Mouse (Mus musculus): ENCODE results near the gene Ttll10. TPM values are rescaled to one million over a fixed set of nuclear protein-coding genes. Genes with fewer than 3 reads are reported as not detected.

Ttll10 gene
- polyA plus RNA-seq, 1 experiment, result 0.06 TPM

- DNase-seq (ENCODE audit: extremely low spot score in 1 of 2, low spot score in 1 of 2), result no peak
Observed at GRCm38 (mm10) chr4:156067256-156067949, 8.2 kb upstream of the Ttll10 start.

GRCm38 (mm10) chr4:156065156-156065894 lies 6.1 kb upstream of the Ttll10 start:
- DNase-seq (ENCODE audit: extremely low spot score in 1 of 2, low spot score in 1 of 2), result no peak

GRCm38 (mm10) chr4:156064510-156064897 lies 5.3 kb upstream of the Ttll10 start:
- DNase-seq (ENCODE audit: extremely low spot score in 1 of 2, low spot score in 1 of 2), result no peak

GRCm38 (mm10) chr4:156063861-156064509 lies 4.8 kb upstream of the Ttll10 start:
- DNase-seq (ENCODE audit: extremely low spot score in 1 of 2, low spot score in 1 of 2), result no peak

GRCm38 (mm10) chr4:156059713-156060112 lies 499 bp upstream of the Ttll10 start:
- no peak for DNase-seq (ENCODE audit: extremely low spot score in 1 of 2, low spot score in 1 of 2)

- no peak for DNase-seq (ENCODE audit: extremely low spot score in 1 of 2, low spot score in 1 of 2)
Observed at GRCm38 (mm10) chr4:156058826-156059225, 388 bp downstream of the Ttll10 start.

- no peak for DNase-seq (ENCODE audit: extremely low spot score in 1 of 2, low spot score in 1 of 2)
Observed at GRCm38 (mm10) chr4:156057702-156058101, 1.5 kb downstream of the Ttll10 start.

GRCm38 (mm10) chr4:156055173-156055572 lies 4.0 kb downstream of the Ttll10 start:
- DNase-seq (ENCODE audit: extremely low spot score in 1 of 2, low spot score in 1 of 2), result no peak

- DNase-seq (ENCODE audit: extremely low spot score in 1 of 2, low spot score in 1 of 2), result no peak
Observed at GRCm38 (mm10) chr4:156054606-156055005, 4.6 kb downstream of the Ttll10 start.

GRCm38 (mm10) chr4:156054130-156054529 lies 5.1 kb downstream of the Ttll10 start:
- no peak for DNase-seq (ENCODE audit: extremely low spot score in 1 of 2, low spot score in 1 of 2)

- no peak for DNase-seq (ENCODE audit: extremely low spot score in 1 of 2, low spot score in 1 of 2)
Observed at GRCm38 (mm10) chr4:156053113-156053512, 6.1 kb downstream of the Ttll10 start.

- DNase-seq (ENCODE audit: extremely low spot score in 1 of 2, low spot score in 1 of 2), result no peak
Observed at GRCm38 (mm10) chr4:156050391-156050980, 8.7 kb downstream of the Ttll10 start.

GRCm38 (mm10) chr4:156049779-156050178 lies 9.4 kb downstream of the Ttll10 start:
- no peak for DNase-seq (ENCODE audit: extremely low spot score in 1 of 2, low spot score in 1 of 2)

GRCm38 (mm10) chr4:156044754-156045153 lies 14.5 kb downstream of the Ttll10 start:
- no peak for DNase-seq (ENCODE audit: extremely low spot score in 1 of 2, low spot score in 1 of 2)

- no peak for DNase-seq (ENCODE audit: extremely low spot score in 1 of 2, low spot score in 1 of 2)
Observed at GRCm38 (mm10) chr4:156034901-156035300, 24.3 kb downstream of the Ttll10 start.

- no peak for DNase-seq (ENCODE audit: extremely low spot score in 1 of 2, low spot score in 1 of 2)
Observed at GRCm38 (mm10) chr4:156034301-156034700, 24.9 kb downstream of the Ttll10 start.

- peak in 1 of 2 experiments; percentile 54 for DNase-seq (ENCODE audit: extremely low spot score in 1 of 2, low spot score in 1 of 2)
Observed at GRCm38 (mm10) chr4:156033476-156034119, 25.6 kb downstream of the Ttll10 start.

- no peak for DNase-seq (ENCODE audit: extremely low spot score in 1 of 2, low spot score in 1 of 2)
Observed at GRCm38 (mm10) chr4:156032856-156033255, 26.4 kb downstream of the Ttll10 start.

- peak; percentile 66 to 85 for DNase-seq (ENCODE audit: extremely low spot score in 1 of 2, low spot score in 1 of 2)
Observed at GRCm38 (mm10) chr4:156031593-156032391, 27.4 kb downstream of the Ttll10 start.

- no peak for DNase-seq (ENCODE audit: extremely low spot score in 1 of 2, low spot score in 1 of 2)
Observed at GRCm38 (mm10) chr4:156031255-156031592, 28.0 kb downstream of the Ttll10 start.

Measured in frontal cortex, adult 2 months (tissue).